Mouse (Mus musculus): ENCODE results near the gene Hoxb5.

Gene Hoxb5

DNA sequence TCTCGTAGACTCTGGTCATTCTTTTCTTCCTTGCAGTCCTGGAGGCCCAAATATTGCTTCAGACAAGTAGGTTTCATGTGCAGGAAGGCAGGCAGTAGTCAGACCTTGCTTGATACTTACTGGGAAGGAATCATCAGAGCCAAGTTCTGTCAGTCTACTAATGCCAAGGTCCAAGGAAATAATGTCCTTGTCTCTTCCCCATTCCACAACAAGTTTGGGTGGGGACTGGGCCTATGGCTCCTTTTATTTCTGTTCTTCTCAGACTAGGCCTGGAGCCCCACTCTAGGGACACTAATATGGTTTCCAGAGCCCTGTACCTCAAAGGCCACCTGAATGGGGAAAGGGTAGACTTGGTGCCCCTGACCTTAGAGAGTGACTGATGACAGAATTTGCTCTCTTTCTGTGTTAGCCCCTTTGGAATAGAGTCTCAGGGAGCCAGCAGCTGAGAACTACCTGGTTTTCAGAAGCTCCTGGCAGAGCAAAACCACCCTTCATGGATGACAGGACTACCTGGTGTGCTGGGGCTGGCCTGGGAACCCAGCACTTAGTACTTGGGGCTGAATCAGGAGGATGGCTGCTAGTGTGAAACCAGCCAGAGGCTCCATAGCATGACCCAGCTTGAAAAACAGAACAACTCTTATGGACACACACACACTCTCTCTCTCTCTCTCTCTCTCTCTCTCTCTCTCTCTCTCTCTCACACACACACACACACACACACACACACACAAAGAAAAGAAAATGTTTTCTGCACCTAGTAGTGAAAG, 14.5 kb upstream of the Hoxb5 start:
- no peak for DNase-seq (ENCODE audit: low read depth)

- DNase-seq (ENCODE audit: low read depth) = no peak
Measured at GRCm38 (mm10) chr11:96289293-96289692, 13.8 kb upstream of the Hoxb5 start.

DNA sequence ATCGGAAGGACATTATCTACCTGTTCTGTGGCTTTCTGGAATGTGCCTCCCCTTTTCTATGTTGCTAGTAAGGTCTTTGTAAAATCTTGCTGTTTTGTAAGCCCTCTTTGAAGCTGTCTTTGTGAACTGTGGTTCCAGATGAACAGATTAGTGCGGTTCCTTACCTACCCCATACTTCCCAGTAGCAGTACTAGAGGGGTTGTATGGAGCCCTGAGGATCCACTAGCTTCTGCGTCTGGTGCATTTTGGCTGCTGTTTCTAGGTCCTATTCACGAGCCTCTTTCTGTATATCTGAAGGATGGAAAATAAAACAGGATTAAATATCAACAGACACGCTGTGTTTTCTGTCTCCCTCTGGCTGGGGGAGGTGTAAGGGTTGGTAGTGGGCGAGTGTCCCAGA, 13.3 kb upstream of the Hoxb5 start:
- no peak for DNase-seq (ENCODE audit: low read depth)

DNA sequence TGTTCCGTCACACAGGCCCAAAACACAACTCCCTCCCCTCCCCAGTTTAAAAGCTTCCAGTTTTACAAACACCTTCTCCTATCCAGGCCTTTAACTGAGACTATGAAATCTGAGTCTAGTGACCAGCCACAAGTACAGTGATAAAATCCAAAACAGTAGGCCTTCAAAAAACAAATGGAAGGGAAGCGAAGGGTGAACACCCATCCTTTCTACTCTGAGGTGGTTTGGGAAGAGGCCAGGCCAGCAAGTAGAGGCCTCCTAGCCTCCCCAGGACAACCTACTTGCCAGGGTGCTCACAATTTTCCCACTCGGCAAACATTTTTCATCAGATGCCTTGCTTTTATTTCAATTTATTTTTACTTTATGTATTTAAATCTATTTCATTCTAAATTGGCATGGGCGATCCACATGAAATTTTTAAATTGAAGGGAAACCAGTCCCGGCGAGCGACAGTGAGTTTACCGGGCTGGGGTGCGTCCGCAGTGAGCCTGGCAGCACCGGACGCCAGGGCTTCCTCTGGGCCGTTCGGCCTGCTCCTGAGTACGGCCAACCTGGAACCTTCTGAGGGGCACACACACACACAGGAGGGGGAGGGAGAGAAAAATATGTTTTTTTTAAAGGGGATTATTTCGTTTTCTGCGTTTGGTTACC, 12.3 kb upstream of the Hoxb5 start:
- no peak for DNase-seq (ENCODE audit: low read depth)

DNA sequence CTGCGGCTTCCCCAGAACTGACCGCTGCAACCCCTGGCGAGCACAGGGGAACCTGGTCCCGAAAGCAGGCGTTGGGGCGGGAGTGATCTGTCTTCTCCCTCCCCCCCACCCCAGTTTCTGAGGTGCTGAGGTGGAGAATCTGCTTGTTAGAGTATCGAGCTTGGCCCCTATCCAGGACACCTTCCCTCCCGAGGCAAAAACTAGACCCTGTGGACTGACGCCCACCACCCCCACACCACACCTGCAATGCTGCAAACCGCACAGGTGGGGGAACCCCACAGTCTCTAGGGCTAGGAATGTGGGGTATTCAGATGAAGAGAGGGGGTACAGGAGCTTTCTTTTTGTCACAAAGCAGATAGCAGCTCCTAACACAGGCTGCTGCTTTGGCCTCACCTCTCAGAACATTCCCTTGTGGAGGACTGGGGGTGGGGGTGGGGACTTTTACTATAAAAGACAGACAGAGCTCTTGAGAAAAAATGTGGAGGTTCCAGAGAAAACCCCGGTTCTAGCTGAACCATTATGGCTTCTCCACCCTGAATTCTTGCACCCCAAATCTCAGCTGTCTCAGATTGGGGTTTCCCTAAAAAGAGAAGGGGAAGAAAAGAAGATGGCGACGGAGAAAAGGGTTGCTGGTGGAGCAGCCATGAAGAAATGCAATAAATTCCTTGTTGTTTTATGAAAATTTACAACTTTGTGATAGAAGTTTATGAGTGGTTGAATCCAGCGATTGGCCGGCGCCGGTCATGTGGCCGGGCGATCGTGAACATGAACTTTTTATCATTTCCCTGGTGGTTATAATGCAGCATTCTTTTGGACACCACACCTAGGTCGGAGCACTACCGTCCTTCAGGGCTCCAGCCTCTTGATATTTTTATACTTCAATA, 11.2 kb upstream of the Hoxb5 start, which contains the start of gene Hoxb6:
Gene Hoxb6 (plus strand): TSS at position 796 of the 884 bp plus-strand sequence.
- DNase-seq (ENCODE audit: low read depth) = no peak

DNA sequence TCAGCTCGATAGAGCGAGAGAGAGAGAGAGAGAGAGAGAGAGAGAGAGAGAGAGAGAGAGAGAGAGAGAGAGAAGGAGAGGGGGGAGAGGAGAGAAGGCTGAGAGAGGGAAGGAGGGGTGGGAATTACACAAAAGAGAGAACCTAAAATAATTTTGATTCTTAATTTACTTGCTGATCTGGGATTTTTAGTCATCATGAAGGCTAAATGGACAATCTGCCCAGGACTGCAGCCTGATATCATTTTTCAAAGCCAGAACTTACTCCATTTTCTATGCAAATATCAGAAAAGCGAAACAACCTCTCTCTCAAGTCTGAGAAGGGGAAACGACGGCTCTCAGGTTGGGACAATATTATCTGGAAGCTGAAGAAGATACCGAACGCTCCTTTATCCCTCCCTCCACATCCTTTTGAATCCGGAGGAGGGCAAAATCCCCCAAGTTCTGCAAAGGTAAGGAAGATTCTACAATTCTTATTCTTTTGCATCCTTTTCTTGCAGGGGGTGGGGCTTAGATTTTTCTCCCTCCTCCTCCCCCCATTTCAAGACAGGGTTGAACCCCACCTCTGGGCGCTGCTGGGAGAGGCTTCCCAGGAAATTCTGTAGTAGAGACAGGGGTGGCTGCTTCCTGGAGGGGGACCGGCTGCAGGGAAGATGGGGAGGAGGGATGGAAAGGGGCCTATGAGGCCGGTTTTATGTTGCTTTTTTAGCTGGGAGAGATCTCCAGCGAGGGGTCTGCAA, 10.4 kb upstream of the Hoxb5 start:
- DNase-seq (ENCODE audit: low read depth) = no peak

DNA sequence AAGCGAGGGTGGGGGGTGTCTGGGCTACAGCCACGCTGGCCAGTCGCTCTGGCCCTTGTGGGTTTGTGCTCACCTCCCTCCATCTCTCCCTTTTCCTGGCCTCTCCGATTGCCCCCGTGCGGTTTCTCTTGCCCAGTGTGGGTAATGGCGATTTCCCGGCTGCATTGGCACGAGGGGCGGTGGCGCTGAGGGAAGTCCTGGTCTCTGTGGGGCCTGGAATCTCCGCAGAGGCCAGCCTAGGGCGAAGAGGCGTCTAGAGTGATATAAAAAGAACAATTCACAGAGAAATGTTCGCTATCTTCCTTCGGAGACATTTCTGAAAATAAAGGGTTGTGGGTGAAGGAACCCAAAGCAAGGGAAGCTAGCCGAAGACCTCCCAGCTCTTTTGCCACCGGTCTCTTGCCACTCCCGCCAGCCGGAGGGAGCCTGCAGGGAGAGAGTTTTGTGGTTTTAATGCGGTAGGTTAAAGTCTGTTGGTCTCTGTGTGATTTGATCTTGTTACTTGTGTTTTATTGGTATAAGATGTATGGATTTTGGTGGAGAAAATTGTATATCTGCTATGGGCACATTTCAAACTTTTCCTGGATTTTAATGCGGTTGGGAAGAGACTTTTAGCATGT, 9.7 kb upstream of the Hoxb5 start:
- no peak for DNase-seq (ENCODE audit: low read depth)

- DNase-seq (ENCODE audit: low read depth) = no peak
Measured at GRCm38 (mm10) chr11:96294245-96295091, 8.7 kb upstream of the Hoxb5 start.

DNA sequence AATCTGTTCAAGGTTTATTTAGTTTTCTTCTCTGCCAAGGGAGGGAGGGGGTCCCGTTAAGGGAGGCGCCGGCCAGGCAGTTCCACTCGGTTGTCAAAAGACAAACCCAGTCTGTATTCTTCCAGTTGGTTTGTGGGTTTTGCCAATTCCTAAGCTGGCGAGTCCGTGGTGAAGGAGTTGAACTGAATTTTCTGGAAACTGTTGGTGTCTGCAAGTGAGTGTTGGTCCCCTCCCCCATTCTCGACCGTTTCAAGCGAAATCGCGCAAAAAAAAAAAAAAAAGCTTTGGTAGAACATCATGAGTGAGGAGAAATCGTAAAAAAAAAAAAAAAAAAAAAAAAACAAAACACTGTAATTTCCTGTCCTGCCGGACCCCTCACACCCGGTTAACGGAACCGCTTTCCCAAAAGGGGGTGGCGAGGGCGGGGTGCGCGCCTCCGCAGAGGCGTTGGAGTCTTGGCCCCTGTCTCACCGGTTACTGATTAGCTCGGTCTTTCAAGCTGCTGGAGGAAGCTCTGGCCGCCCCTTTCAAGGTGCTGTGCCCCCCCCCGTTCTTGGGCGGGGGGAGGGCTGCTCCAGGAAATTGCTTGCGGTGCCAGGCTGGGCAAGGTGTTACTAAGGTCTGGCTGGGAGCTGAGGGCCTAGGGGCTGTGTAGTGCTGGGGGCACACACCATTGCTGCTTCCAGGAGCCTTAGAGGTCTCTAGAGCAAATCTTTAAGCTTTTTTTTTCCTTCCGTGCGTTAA, 7.9 kb upstream of the Hoxb5 start:
- DNase-seq (ENCODE audit: low read depth) = no peak

GRCm38 (mm10) chr11:96296997-96297396, 6.1 kb upstream of the Hoxb5 start:
- DNase-seq (ENCODE audit: low read depth) = no peak

- no peak for DNase-seq (ENCODE audit: low read depth)
Measured at GRCm38 (mm10) chr11:96297428-96297827, 5.7 kb upstream of the Hoxb5 start.

GRCm38 (mm10) chr11:96297968-96298635, 5.0 kb upstream of the Hoxb5 start:
- no peak for DNase-seq (ENCODE audit: low read depth)

DNA sequence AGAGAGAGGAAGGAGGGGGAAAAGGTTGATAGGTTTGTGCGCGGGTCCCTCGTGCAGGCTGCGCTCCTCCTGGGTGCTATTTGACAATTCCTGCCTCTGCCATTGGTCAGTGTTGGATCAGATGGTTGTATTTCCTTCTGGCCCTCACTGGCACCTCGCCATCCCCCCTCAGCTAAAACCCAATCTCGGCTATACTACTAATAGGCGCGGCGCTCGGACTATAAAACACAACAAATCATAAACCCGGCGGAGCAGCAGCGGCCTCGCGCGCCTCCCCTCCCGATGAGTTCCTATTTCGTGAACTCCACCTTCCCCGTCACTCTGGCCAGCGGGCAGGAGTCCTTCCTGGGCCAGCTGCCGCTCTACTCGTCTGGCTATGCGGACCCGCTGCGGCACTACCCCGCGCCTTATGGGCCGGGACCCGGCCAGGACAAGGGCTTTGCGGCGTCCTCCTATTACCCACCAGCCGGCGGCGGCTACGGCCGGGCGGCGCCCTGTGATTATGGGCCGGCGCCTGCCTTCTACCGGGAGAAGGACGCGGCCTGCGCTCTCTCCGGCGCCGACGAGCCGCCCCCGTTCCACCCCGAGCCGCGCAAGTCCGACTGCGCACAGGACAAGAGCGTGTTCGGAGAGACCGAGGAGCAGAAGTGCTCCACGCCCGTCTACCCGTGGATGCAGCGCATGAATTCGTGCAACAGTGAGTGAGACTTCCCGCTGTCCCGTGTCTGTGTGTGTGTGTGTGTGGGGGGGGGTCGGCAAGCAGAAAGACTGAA, 4.1 kb upstream of the Hoxb5 start:
- no peak for DNase-seq (ENCODE audit: low read depth)

- DNase-seq (ENCODE audit: low read depth) = no peak
Measured at GRCm38 (mm10) chr11:96299781-96300180, 3.4 kb upstream of the Hoxb5 start.

- DNase-seq (ENCODE audit: low read depth) = no peak
Measured at GRCm38 (mm10) chr11:96300354-96301063, 2.6 kb upstream of the Hoxb5 start.

- DNase-seq (ENCODE audit: low read depth) = no peak
Measured at GRCm38 (mm10) chr11:96301064-96301431, 2.1 kb upstream of the Hoxb5 start.

DNA sequence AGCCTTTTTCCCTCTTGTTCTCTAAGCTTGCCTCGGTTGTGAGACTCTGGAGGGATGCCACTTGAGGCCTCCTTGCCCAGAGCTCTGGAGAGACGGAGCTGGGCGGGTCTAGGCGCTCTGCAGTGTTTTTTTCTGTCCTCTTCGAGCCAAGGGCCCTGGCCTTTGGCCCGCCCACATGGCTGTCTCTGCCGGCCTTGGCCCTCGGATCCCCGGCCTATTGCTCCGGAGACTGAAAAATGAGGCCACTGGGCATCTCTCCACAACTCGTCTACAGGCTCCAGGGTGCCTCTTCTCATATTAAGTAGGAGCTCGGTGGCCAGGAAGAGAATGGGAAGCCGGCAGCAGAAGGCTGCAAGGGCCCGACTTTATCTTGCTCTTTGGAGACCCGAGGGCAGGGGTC, 1.3 kb upstream of the Hoxb5 start:
- no peak for DNase-seq (ENCODE audit: low read depth)

All from fibroblast of lung, adult 2 months (primary cell).